Mouse (Mus musculus): Measurements from ENCODE around the gene Mfap4. TPM values are rescaled to one million over a fixed set of nuclear protein-coding genes. Genes with fewer than 3 reads are reported as not detected.
A peak's percentile ranks its signal among the peaks of the same experiment; 100 is the strongest.

Gene Mfap4
- polyA plus RNA-seq, 1 experiment from 2014 or later: 184 TPM

DNA sequence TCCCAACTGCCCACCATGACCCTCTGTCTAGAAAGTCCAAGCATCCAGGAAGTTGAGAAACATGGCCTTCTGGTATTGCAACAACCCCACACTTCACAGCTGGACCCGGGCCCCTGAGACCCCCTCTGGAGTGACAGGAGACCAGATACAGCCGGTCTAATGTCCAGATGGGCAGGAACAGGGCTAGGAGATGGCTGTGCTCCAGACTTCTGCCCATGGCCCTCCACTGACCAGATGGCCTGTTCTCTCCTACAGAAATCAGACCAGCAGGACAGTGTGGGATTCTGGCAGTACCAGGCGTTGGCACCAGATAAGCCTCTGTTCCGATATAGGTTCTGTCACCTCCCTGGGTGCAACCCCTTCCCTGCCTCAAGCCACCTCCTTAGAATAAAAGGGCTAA lies 16.7 kb upstream of the Mfap4 start:
- Histone ChIP-seq H3K4me1 (replicated peaks; ENCODE audit: control insufficient read depth, insufficient read depth) (no peaks in the 10 kb centered on the region; the same call in 1 of the 2 replicates), H3K9me3 (ENCODE audit: control insufficient read depth, low read length) (no peaks in the 10 kb centered on the region), H3K9ac (ENCODE audit: low read length) (no peak overlapping the region), H3K27ac (replicated peaks) (no peak overlapping the region), H3K27me3 (ENCODE audit: control insufficient read depth, insufficient read depth, low read length) (no peaks in the 10 kb centered on the region), H3K4me2 (replicated peaks; ENCODE audit: low read depth) (no peak overlapping the region), H3K36me3 (ENCODE audit: control insufficient read depth, insufficient read depth, low read length) (no peaks in the 10 kb centered on the region), H3K4me3 (ENCODE audit: low read depth, low read length) (no peak overlapping the region)
- no peak for DNase-seq (ENCODE audit: low spot score)
- 82% methylated on average over 4 of the region's 4 CpGs for WGBS
- no peak for ATAC-seq (ENCODE audit: low FRiP score, low TSS enrichment)
- no peak for TF ChIP-seq CTCF (IDR thresholded peaks at IDR 0.05; ENCODE audit: low read depth)
- TF ChIP-seq EP300 (optimal IDR thresholded peaks at IDR 0.05): no peak

DNA sequence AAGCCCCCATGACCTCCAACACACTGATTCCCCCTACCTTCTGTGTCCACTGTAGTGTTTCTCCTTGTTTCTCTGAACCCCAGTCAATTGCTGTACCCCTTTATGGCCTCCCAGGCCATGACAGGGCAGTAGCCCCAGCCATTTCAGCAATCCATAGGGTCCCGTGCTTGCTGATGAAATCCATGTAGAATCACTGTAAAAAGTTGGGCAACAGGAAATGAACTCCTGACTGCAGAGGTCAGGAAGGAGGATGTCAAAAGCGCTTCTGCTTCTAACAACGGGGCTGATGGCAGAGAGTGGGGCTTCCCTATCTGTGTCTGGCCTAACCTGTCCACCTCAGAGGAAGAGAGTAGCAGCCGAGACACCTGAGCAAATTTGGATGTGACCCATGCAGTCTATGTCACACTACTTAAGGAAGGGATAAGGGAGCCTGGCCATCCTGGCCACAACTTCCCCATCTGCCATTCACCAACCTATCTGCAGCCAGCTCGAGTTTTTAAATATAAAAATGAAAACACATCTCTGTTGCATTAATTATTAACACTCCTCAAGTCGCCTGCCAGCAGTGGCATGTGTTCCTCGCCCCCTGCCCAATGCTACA lies 15.8 kb upstream of the Mfap4 start:
- Histone ChIP-seq H3K27me3 (ENCODE audit: control insufficient read depth, insufficient read depth, low read length) (no peaks in the 10 kb centered on the region), H3K27ac (replicated peaks) (no peak overlapping the region), H3K9ac (ENCODE audit: low read length) (no peak overlapping the region), H3K36me3 (ENCODE audit: control insufficient read depth, insufficient read depth, low read length) (no peaks in the 10 kb centered on the region), H3K4me2 (replicated peaks; ENCODE audit: low read depth) (no peak overlapping the region), H3K9me3 (ENCODE audit: control insufficient read depth, low read length) (no peaks in the 10 kb centered on the region), H3K4me1 (replicated peaks; ENCODE audit: control insufficient read depth, insufficient read depth) (no peaks in the 10 kb centered on the region; the same call in 1 of the 2 replicates), H3K4me3 (ENCODE audit: low read depth, low read length) (no peak overlapping the region)
- TF ChIP-seq EP300 (optimal IDR thresholded peaks at IDR 0.05): no peak
- TF ChIP-seq CTCF (IDR thresholded peaks at IDR 0.05; ENCODE audit: low read depth): no peak
- DNase-seq (ENCODE audit: low spot score) (no peak), ATAC-seq (ENCODE audit: low FRiP score, low TSS enrichment) (no peak)
- 55% methylated on average over 7 of the region's 7 CpGs for WGBS

DNA sequence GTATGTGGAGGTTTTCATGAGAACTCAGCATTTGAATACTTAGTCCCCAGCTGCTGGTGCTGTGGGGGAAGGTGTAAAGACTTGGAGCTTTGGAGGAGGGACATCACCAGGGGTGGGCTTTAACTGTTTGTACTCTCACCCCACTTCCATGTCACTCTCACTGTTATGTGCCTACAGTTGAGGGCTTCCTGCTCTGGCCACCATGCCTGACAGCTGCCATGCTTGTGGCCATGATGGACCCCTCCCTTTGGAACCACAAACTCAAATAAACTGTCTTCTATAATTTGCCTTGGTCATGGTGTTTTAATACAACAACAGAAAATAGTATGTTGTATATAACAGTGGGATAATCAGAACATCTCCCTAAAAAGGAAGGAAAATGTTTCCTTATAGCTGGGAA lies 14.4 kb upstream of the Mfap4 start:
- no peaks in the 10 kb centered on the region for H3K9me3 ChIP-seq (ENCODE audit: control insufficient read depth, low read length)
- no peak overlapping the region for H3K27ac ChIP-seq (replicated peaks)
- no peak for DNase-seq (ENCODE audit: low spot score)
- no peak for TF ChIP-seq EP300 (optimal IDR thresholded peaks at IDR 0.05)
- no peaks in the 10 kb centered on the region; the same call in 1 of the 2 replicates for H3K4me1 ChIP-seq (replicated peaks; ENCODE audit: control insufficient read depth, insufficient read depth)
- H3K36me3 ChIP-seq (ENCODE audit: control insufficient read depth, insufficient read depth, low read length): no peaks in the 10 kb centered on the region
- H3K27me3 ChIP-seq (ENCODE audit: control insufficient read depth, insufficient read depth, low read length): no peaks in the 10 kb centered on the region
- H3K9ac ChIP-seq (ENCODE audit: low read length): no peak overlapping the region
- no peak overlapping the region for H3K4me3 ChIP-seq (ENCODE audit: low read depth, low read length)
- no peak for ATAC-seq (ENCODE audit: low FRiP score, low TSS enrichment)
- no peak overlapping the region for H3K4me2 ChIP-seq (replicated peaks; ENCODE audit: low read depth)

DNA sequence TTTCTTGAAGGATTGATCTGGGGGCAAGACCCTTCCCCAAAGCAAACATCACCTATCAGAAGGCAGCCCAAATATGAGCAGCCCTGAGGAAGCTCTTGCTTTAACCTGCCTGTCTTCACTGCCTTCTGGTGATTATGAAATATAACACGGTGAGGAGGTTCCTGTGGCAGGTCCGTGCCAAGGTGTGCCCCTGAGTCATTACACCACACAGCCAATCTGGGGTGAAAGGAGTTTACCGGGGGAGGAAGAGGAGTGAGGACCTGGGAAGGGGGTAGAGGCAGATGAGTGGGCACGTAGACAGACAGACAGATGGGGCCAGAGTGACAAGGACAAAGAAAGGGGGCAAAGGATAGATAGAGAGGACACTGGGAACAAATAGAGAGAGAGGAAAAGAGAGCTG lies 11.6 kb upstream of the Mfap4 start:
- no peak overlapping the region for H3K9ac ChIP-seq (ENCODE audit: low read length)
- WGBS: 57% methylated on average over 4 of the region's 4 CpGs
- ATAC-seq (ENCODE audit: low FRiP score, low TSS enrichment): no peak
- no peaks in the 10 kb centered on the region for H3K9me3 ChIP-seq (ENCODE audit: control insufficient read depth, low read length)
- TF ChIP-seq CTCF (IDR thresholded peaks at IDR 0.05; ENCODE audit: low read depth) (no peak), EP300 (optimal IDR thresholded peaks at IDR 0.05) (no peak)
- DNase-seq (ENCODE audit: low spot score): no peak
- H3K27ac ChIP-seq (replicated peaks): no peak overlapping the region
- 0 out of 2 replicates have a peak, but pooled peaks cover 3% of the 10 kb centered on the region for H3K4me1 ChIP-seq (replicated peaks; ENCODE audit: control insufficient read depth, insufficient read depth)
- H3K36me3 ChIP-seq (ENCODE audit: control insufficient read depth, insufficient read depth, low read length): no peaks in the 10 kb centered on the region
- H3K4me3 ChIP-seq (ENCODE audit: low read depth, low read length): no peak overlapping the region
- no peak overlapping the region for H3K4me2 ChIP-seq (replicated peaks; ENCODE audit: low read depth)
- no peaks in the 10 kb centered on the region for H3K27me3 ChIP-seq (ENCODE audit: control insufficient read depth, insufficient read depth, low read length)

DNA sequence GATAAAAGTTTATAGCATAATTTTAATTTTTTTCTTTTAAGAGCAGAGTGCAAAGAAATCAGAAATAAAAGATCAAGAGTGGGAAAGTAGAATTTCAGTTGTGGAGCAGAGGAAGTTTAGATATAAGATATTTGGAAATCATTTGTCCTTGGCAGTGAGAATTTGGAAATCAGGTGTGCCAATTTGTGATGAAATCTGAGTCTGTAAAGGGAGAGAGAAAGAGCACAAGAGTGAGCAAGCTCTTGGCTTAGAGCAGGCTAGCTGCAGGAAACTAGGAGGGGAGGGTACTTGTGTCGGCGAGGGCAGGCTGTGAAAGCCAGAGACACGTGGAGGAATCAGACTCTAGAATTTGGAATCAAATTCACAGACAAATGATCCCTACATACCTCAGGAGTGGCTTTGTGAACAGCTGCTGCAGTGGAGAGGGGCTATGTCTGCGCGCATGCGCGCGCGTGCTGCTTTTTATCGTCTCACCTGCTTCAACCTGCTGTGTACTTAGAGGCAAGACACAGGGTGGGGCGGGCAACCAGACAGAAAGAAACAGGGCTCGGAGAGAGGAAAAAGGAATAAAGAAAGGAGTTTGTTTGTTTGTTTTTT lies 8.3 kb upstream of the Mfap4 start:
- H3K4me1 ChIP-seq (replicated peaks; ENCODE audit: control insufficient read depth, insufficient read depth): 0 out of 2 replicates have a peak, but pooled peaks cover 3% of the 10 kb centered on the region
- H3K9ac ChIP-seq (ENCODE audit: low read length): no peak overlapping the region
- peak overlapping the region; percentile 44 for H3K4me2 ChIP-seq (replicated peaks; ENCODE audit: low read depth)
- no peak overlapping the region for H3K4me3 ChIP-seq (ENCODE audit: low read depth, low read length)
- H3K27ac ChIP-seq (replicated peaks): no peak overlapping the region
- ATAC-seq (ENCODE audit: low FRiP score, low TSS enrichment): no peak
- H3K9me3 ChIP-seq (ENCODE audit: control insufficient read depth, low read length): no peaks in the 10 kb centered on the region
- no peaks in the 10 kb centered on the region for H3K27me3 ChIP-seq (ENCODE audit: control insufficient read depth, insufficient read depth, low read length)
- DNase-seq (ENCODE audit: low spot score): peak; percentile 56
- no peaks in the 10 kb centered on the region for H3K36me3 ChIP-seq (ENCODE audit: control insufficient read depth, insufficient read depth, low read length)
- no peak for TF ChIP-seq EP300 (optimal IDR thresholded peaks at IDR 0.05)
- TF ChIP-seq CTCF (IDR thresholded peaks at IDR 0.05; ENCODE audit: low read depth): no peak
- WGBS: 29% methylated on average over 12 of the region's 12 CpGs

All from stomach, postnatal 0 days (tissue).